Mouse (Mus musculus): Measurements from ENCODE around the gene Cpa1.

DNA sequence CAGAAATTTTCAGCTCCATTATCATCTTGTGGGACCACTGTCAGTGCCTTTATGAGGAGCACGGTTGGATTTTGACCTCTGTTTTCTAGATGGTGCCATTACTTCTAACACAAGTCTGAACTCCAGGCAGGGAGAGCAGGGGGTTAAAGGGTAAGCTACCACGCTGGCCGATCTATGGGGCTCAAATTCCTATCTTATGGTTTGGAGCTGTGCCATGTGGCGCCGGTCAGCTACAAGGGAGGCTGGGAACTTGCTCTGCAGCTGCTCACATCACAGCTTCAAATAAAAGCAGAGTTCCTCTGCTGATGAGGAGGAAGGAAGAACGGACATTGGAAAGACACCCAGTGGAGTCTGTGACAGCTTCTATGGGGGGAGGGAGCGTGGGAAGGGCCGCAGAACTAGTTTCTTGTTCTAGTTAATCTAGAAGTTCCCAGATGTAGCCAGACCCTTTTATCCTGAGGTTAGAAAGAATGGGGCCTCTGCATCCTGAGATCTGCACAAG is 3.6 kb upstream of the Cpa1 start:
- TF ChIP-seq CTCF (IDR thresholded peaks at IDR 0.05; ENCODE audit: low read depth, low read length) (no peak), TAL1 (conservative IDR thresholded peaks at IDR 0.05; ENCODE audit: low read depth, low read length) (no peak), POLR2AphosphoS5 (IDR thresholded peaks at IDR 0.05; ENCODE audit: insufficient replicate concordance, low read depth, low read length) (no peak)

All from G1E (cell line).